Mouse (Mus musculus) kidney, postnatal 0 days (tissue): Measurements from ENCODE around the gene Sgf29. TPM values are rescaled to one million over a fixed set of nuclear protein-coding genes. Genes with fewer than 3 reads are reported as not detected.

Source experiments
- ATAC-seq: fragments of 200-750 bp; cut with Nextera tagmentation; replicated peaks from 2 replicates; pipeline ENCODE4 v1.8.0; 2017; ENCODE audit warnings: low read depth, moderate number of reproducible peaks, moderate TSS enrichment, moderate library complexity; ENCODE audit not compliant: low FRiP score
- DNase-seq: peaks from one replicate; pipeline ENCODE4 v3.0.0-alpha.2; 2016; ENCODE audit warnings: low spot score
- H3K27ac ChIP-seq: fragments of 300-500 bp; sonication (generic); 2 replicates; pipeline ENCODE4 v1.5.1; 2014; ENCODE audit warnings: mild to moderate bottlenecking
- H3K27me3 ChIP-seq: fragments of 300-500 bp; sonication (generic); 2 replicates; pipeline ENCODE4 v1.6.1; 2014; ENCODE audit warnings: low read length, mixed read lengths; ENCODE audit not compliant: insufficient read depth
- H3K36me3 ChIP-seq: fragments of 300-500 bp; sonication (generic); 2 replicates; pipeline ENCODE4 v1.6.1; 2014; ENCODE audit warnings: low read length, mixed read lengths; ENCODE audit not compliant: insufficient read depth
- H3K4me1 ChIP-seq: fragments of 300-500 bp; sonication (generic); replicated peaks from 2 replicates; pipeline ENCODE4 v1.6.1; 2014; ENCODE audit warnings: antibody characterized with exemption, low read length, mixed read lengths; ENCODE audit not compliant: insufficient read depth
- H3K4me2 ChIP-seq: fragments of 300-500 bp; sonication (generic); 2 replicates; pipeline ENCODE4 v1.6.1; 2014; ENCODE audit warnings: mild to moderate bottlenecking, low read length, moderate library complexity, mixed read lengths
- H3K4me3 ChIP-seq: fragments of 300-500 bp; sonication (generic); replicated peaks from 2 replicates; pipeline ENCODE4 v1.5.1; 2014; ENCODE audit warnings: low read depth, low read length
- H3K9ac ChIP-seq: fragments of 300-500 bp; sonication (generic); 2 replicates; pipeline ENCODE4 v1.6.1; 2014; ENCODE audit warnings: low read depth, low read length
- H3K9me3 ChIP-seq: fragments of 300-500 bp; sonication (generic); replicated peaks from 2 replicates; pipeline ENCODE4 v1.6.1; 2016; ENCODE audit warnings: low read length, inconsistent platforms, mixed read lengths
- CTCF ChIP-seq: IDR thresholded peaks from 2 replicates; pipeline ENCODE4 v1.5.1; 2016; ENCODE audit warnings: antibody characterized with exemption, low read depth, mild to moderate bottlenecking, moderate library complexity
- WGBS: fragments of 180-500 bp; shearing (Covaris S2); extraction: QIAGEN DNeasy Blood & Tissue Kit; methylation state at CpG from one replicate; pipeline ENCODE4 v1.1.7; 2014; 5-methylcytosine and 5-hydroxymethylcytosine counted together
- polyA plus RNA-seq: library from polyadenylated mRNA; unstranded; fragments of >200 nt; fragmentation: Nextera tagmentation; extraction: Ambion mirVana; gene quantifications from 2 replicates; pipeline ENCODE4 v1.2.1, GENCODE M21; 2015

Sgf29 gene
- polyA plus RNA-seq, 1 experiment from 2014 or later: 38.6 TPM

GRCm38 (mm10) chr7:126645708-126646107, 3.4 kb upstream of the Sgf29 start:
- Histone ChIP-seq H3K4me3 (no peak overlapping the region), H3K27ac (peak overlapping the region; percentile 52; the same call in 1 of the 2 replicates), H3K27me3 (no peaks in the 10 kb centered on the region), H3K4me2 (no peak overlapping the region), H3K9ac (no peak overlapping the region), H3K9me3 (no peaks in the 10 kb centered on the region), H3K4me1 (no peaks in the 10 kb centered on the region), H3K36me3 (no peaks in the 10 kb centered on the region)
- ATAC-seq: no peak
- no peak for TF ChIP-seq CTCF
- 41% methylated on average over 5 of the region's 5 CpGs for WGBS
- DNase-seq: peak; percentile 16

- H3K27me3 ChIP-seq: no peaks in the 10 kb centered on the region
- peak; percentile 20; the same call in 1 of the 2 replicates for TF ChIP-seq CTCF
- H3K9ac ChIP-seq: no peak overlapping the region
- ATAC-seq (0 out of 2 replicates have a peak, but pooled peaks have one; percentile 11), DNase-seq (no peak)
- no peaks in the 10 kb centered on the region for H3K4me1 ChIP-seq
- no peak overlapping the region for H3K4me3 ChIP-seq
- no peaks in the 10 kb centered on the region for H3K36me3 ChIP-seq
- peak overlapping the region; percentile 57 for H3K4me2 ChIP-seq
- no peak overlapping the region for H3K27ac ChIP-seq
- WGBS: 81% methylated on average over 4 of the region's 4 CpGs
- H3K9me3 ChIP-seq: no peaks in the 10 kb centered on the region
These were observed 623 bp upstream of the Sgf29 start for GRCm38 (mm10) chr7:126648486-126648885.

GRCm38 (mm10) chr7:126650852-126651251, 1.7 kb downstream of the Sgf29 start:
- 52% methylated on average over 2 of the region's 2 CpGs for WGBS
- Histone ChIP-seq H3K27ac (no peak overlapping the region), H3K4me1 (no peaks in the 10 kb centered on the region), H3K9me3 (no peaks in the 10 kb centered on the region), H3K27me3 (no peaks in the 10 kb centered on the region), H3K36me3 (no peaks in the 10 kb centered on the region), H3K4me3 (no peak overlapping the region), H3K4me2 (no peak overlapping the region), H3K9ac (no peak overlapping the region)
- ATAC-seq: no peak
- no peak for TF ChIP-seq CTCF
- DNase-seq: no peak

GRCm38 (mm10) chr7:126653991-126654390, 4.9 kb downstream of the Sgf29 start:
- ATAC-seq: no peak
- no peak for TF ChIP-seq CTCF
- WGBS: 77% methylated on average over 2 of the region's 2 CpGs

GRCm38 (mm10) chr7:126655695-126656094, 6.6 kb downstream of the Sgf29 start:
- Histone ChIP-seq H3K36me3 (no peaks in the 10 kb centered on the region), H3K27ac (no peak overlapping the region), H3K9me3 (no peaks in the 10 kb centered on the region), H3K9ac (no peak overlapping the region), H3K27me3 (no peaks in the 10 kb centered on the region), H3K4me1 (no peaks in the 10 kb centered on the region), H3K4me2 (no peak overlapping the region), H3K4me3 (no peak overlapping the region)
- ATAC-seq: no peak
- no peak for DNase-seq
- no peak for TF ChIP-seq CTCF
- WGBS: 86% methylated on average over 3 of the region's 3 CpGs

More at GRCm38 (mm10) chr7:126653991-126654390, 4.9 kb downstream of the Sgf29 start:
- no peaks in the 10 kb centered on the region for H3K36me3 ChIP-seq
- no peaks in the 10 kb centered on the region for H3K4me1 ChIP-seq
- H3K27me3 ChIP-seq: no peaks in the 10 kb centered on the region
- no peak overlapping the region for H3K4me2 ChIP-seq
- no peak overlapping the region for H3K4me3 ChIP-seq
- H3K9ac ChIP-seq: no peak overlapping the region
- no peaks in the 10 kb centered on the region for H3K9me3 ChIP-seq
- no peak overlapping the region for H3K27ac ChIP-seq
- DNase-seq: no peak

- Histone ChIP-seq H3K4me1 (no peaks in the 10 kb centered on the region), H3K4me3 (no peak overlapping the region), H3K36me3 (no peaks in the 10 kb centered on the region), H3K27ac (no peak overlapping the region), H3K9ac (no peak overlapping the region), H3K27me3 (no peaks in the 10 kb centered on the region), H3K4me2 (no peak overlapping the region), H3K9me3 (no peaks in the 10 kb centered on the region)
- 74% methylated on average over 1 of the region's 1 CpGs for WGBS
- TF ChIP-seq CTCF: no peak
- ATAC-seq (no peak), DNase-seq (no peak)
These were observed 8.4 kb downstream of the Sgf29 start for GRCm38 (mm10) chr7:126657522-126657921.

GRCm38 (mm10) chr7:126659771-126660170, 10.7 kb downstream of the Sgf29 start:
- no peak for DNase-seq
- Histone ChIP-seq H3K4me1 (no peaks in the 10 kb centered on the region), H3K36me3 (peaks cover under 1% of the 10 kb centered on the region; the same call in 1 of the 2 replicates), H3K9me3 (no peaks in the 10 kb centered on the region), H3K27me3 (no peaks in the 10 kb centered on the region), H3K4me2 (no peak overlapping the region), H3K4me3 (no peak overlapping the region), H3K27ac (no peak overlapping the region), H3K9ac (no peak overlapping the region)
- WGBS: 77% methylated on average over 3 of the region's 3 CpGs
- no peak for ATAC-seq
- no peak for TF ChIP-seq CTCF
